Mouse (Mus musculus) liver, embryonic 14.5 days (tissue): Measurements from ENCODE around the gene Prpf38b. TPM values are rescaled to one million over a fixed set of nuclear protein-coding genes. Genes with fewer than 3 reads are reported as not detected.
A peak's percentile ranks its signal among the peaks of the same experiment; 100 is the strongest.
"Not testable (repeated sequence)": the region's sequence is repeated elsewhere in the genome, so short reads cannot be mapped to it uniquely, and the experiment has no call there.

Source experiments
- ATAC-seq: fragments of 200-750 bp; cut with Nextera tagmentation; 2 replicates; pipeline ENCODE4 v1.8.0; 2017; ENCODE audit warnings: moderate number of reproducible peaks, mild to moderate bottlenecking, moderate library complexity; ENCODE audit not compliant: insufficient read depth
- DNase-seq, 3 experiments: peaks; one replicate each; pipeline ENCODE4 v3.0.0-alpha.2; 2012 to 2013; ENCODE audit warnings: low read depth in 3 of 3, low spot score in 3 of 3
- H3K27ac ChIP-seq: fragments of 300-500 bp; sonication (generic); 2 replicates; pipeline ENCODE4 v1.5.1; 2014; ENCODE audit warnings: moderate library complexity, mild to moderate bottlenecking, control low read depth, inconsistent platforms
- H3K27me3 ChIP-seq: fragments of 300-500 bp; sonication (generic); 2 replicates; pipeline ENCODE4 v1.6.1; 2014; ENCODE audit warnings: mild to moderate bottlenecking, low read length, moderate library complexity; ENCODE audit not compliant: control insufficient read depth, insufficient read depth
- H3K36me3 ChIP-seq: fragments of 300-500 bp; sonication (generic); replicated peaks from 2 replicates; pipeline ENCODE4 v1.6.1; 2014; ENCODE audit warnings: low read depth; ENCODE audit not compliant: control insufficient read depth, insufficient read depth
- H3K4me1 ChIP-seq, 2 experiments: fragments of 200-500 bp in 1 of 2; fragments of 300-500 bp in 1 of 2; sonication (generic) in 1 of 2; replicated peaks; 2 replicates each; pipeline ENCODE4 v1.6.1; 2012 to 2014; ENCODE audit warnings: antibody characterized with exemption in 1 of 2, inconsistent platforms in 1 of 2, low read length in 1 of 2; ENCODE audit not compliant: control insufficient read depth in 2 of 2, insufficient read depth in 2 of 2
- H3K4me2 ChIP-seq: fragments of 300-500 bp; sonication (generic); 2 replicates; pipeline ENCODE4 v1.6.1; 2014; ENCODE audit warnings: low read depth, mild to moderate bottlenecking, control low read depth, moderate library complexity
- H3K4me3 ChIP-seq, 2 experiments: fragments of 200-500 bp in 1 of 2; fragments of 300-500 bp in 1 of 2; sonication (generic) in 1 of 2; 2 replicates each; pipeline ENCODE4 v1.5.1; 2012 to 2014; ENCODE audit warnings: low read depth in 2 of 2, low read length in 2 of 2, mild to moderate bottlenecking in 2 of 2, control low read depth in 1 of 2, inconsistent platforms in 1 of 2, moderate library complexity in 1 of 2; ENCODE audit not compliant: insufficient read depth in 1 of 2
- H3K9ac ChIP-seq: fragments of 300-500 bp; sonication (generic); replicated peaks from 2 replicates; pipeline ENCODE4 v1.6.1; 2014; ENCODE audit warnings: mild to moderate bottlenecking, control low read depth, moderate library complexity
- H3K9me3 ChIP-seq: fragments of 300-500 bp; sonication (generic); 2 replicates; pipeline ENCODE4 v1.6.1; 2016; ENCODE audit warnings: low read length, mixed read lengths; ENCODE audit not compliant: control insufficient read depth
- CTCF ChIP-seq: IDR thresholded peaks from 2 replicates; pipeline ENCODE4 v1.5.1; 2016; ENCODE audit warnings: antibody characterized with exemption, low read depth, control low read depth
- EP300 ChIP-seq: IDR thresholded peaks from 2 replicates; pipeline ENCODE4 v1.6.1; 2016; ENCODE audit warnings: antibody characterized with exemption, low read depth
- WGBS: fragments of 180-500 bp; shearing (Covaris S2); extraction: QIAGEN DNeasy Blood & Tissue Kit; methylation state at CpG from one replicate; pipeline ENCODE4 v1.1.7; 2014; ENCODE audit not compliant: insufficient replicate concordance; 5-methylcytosine and 5-hydroxymethylcytosine counted together
- polyA plus RNA-seq, 2 experiments: library from polyadenylated mRNA; depleted of rRNA in 1 of 2; stranded (reverse) in 1 of 2; unstranded in 1 of 2; fragments of >200 nt; fragmentation: Nextera tagmentation in 1 of 2; extraction: Ambion mirVana in 1 of 2; gene quantifications; 2 replicates each; pipeline versions ENCODE4 v1.2.1 to v1.2.3; 2012 to 2014

Prpf38b gene
- polyA plus RNA-seq, 2 experiments, result 20.2 to 47.5 TPM

DNA sequence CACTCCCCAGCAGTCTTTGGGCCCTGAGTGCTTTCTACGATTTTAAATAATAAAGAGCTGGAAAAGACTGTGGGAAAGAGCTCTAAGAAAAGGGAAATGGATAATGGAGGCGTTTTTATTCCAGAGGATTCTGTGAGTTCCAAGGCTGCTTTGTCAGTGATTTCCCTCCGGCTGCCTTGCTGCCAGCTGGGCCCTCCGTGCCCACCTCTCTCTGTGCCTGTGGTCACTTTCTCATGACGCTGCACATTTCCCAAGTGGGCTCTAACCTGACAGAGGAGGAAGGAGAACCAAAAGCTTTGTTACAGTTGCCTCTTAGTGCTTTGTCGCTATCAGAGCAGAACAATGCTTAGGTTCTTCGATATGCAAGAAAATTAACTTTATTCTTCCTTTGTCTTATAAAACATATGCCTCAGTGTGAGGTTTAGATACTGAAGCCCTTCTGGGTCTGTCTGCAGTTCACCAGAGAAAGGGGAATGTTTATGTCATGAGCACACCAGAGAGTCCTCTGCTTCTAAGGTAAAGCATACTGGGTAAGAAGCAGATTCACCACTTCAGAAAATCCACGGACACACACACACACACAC is 26.7 kb downstream of the Prpf38b start:
- Histone ChIP-seq H3K27ac (no peak overlapping the region), H3K4me1 (peaks cover 0 to 20% of the 10 kb centered on the region in 2 experiments; a peak in 2 of 4 replicates), H3K4me2 (no peak overlapping the region), H3K4me3 (no peak overlapping the region), H3K9me3 (no peaks in the 10 kb centered on the region), H3K9ac (no peak overlapping the region), H3K27me3 (no peaks in the 10 kb centered on the region), H3K36me3 (no peaks in the 10 kb centered on the region)
- DNase-seq (no peak), ATAC-seq (no peak)
- WGBS, result 21% methylated on average over 8 of the region's 8 CpGs
- no peak for TF ChIP-seq EP300
- TF ChIP-seq CTCF, result no peak

DNA sequence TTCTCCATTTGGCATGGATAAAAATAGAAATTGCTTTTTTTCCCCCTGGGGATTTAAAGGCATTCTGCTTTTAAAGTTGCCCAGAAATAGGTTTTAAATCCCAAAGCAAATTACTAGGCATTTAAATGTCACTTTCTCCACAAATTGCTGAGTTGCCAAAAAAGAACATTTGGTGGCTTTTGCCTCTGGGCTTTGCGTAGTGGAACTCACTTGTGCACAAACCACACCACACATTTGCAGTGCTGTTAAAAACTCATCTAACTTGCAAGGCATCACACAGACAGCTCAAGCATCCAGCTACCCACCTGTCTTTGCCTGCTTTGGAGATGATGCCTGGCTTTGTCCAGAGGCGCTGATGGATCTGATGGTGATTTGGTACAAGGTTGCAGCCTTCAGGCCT is 28.5 kb downstream of the Prpf38b start:
- peaks cover 0 to 23% of the 10 kb centered on the region in 2 experiments; a peak in 2 of 4 replicates for H3K4me1 ChIP-seq
- no peak overlapping the region for H3K4me3 ChIP-seq
- WGBS, result 84% methylated on average over 2 of the region's 2 CpGs
- H3K9ac ChIP-seq, result no peak overlapping the region
- H3K27ac ChIP-seq, result no peak overlapping the region
- no peaks in the 10 kb centered on the region for H3K9me3 ChIP-seq
- DNase-seq (no peak), ATAC-seq (no peak)
- H3K27me3 ChIP-seq, result no peaks in the 10 kb centered on the region
- no peaks in the 10 kb centered on the region for H3K36me3 ChIP-seq
- H3K4me2 ChIP-seq, result no peak overlapping the region
- TF ChIP-seq CTCF (no peak), EP300 (no peak)

DNA sequence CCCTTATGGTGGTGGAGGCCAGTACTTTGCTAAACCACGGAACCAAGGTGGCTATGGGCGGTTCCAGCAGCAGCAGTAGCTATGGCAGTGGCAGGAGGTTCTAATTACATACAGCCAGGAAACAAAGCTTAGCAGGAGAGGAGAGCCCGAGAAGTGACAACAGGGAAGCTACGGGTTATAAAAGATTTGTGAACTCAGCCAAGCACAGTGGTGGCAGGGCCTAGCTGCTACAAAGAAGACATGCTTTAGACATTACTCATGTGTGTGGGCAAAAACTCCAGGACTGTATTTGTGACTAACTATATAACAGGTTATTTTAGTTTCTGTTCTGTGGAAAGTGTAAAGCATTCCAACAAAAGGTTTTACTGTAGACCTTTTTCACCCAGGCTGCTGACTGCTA is 29.7 kb downstream of the Prpf38b start:
- H3K36me3 ChIP-seq, H3K9me3 ChIP-seq, H3K4me3 ChIP-seq, H3K9ac ChIP-seq, H3K27ac ChIP-seq, H3K4me2 ChIP-seq, DNase-seq, ATAC-seq, H3K27me3 ChIP-seq: not testable (repeated sequence)
- WGBS, result 38% methylated on average over 4 of the region's 4 CpGs
- peaks cover 0 to 20% of the 10 kb centered on the region in 2 experiments; a peak in 2 of 4 replicates for H3K4me1 ChIP-seq

DNA sequence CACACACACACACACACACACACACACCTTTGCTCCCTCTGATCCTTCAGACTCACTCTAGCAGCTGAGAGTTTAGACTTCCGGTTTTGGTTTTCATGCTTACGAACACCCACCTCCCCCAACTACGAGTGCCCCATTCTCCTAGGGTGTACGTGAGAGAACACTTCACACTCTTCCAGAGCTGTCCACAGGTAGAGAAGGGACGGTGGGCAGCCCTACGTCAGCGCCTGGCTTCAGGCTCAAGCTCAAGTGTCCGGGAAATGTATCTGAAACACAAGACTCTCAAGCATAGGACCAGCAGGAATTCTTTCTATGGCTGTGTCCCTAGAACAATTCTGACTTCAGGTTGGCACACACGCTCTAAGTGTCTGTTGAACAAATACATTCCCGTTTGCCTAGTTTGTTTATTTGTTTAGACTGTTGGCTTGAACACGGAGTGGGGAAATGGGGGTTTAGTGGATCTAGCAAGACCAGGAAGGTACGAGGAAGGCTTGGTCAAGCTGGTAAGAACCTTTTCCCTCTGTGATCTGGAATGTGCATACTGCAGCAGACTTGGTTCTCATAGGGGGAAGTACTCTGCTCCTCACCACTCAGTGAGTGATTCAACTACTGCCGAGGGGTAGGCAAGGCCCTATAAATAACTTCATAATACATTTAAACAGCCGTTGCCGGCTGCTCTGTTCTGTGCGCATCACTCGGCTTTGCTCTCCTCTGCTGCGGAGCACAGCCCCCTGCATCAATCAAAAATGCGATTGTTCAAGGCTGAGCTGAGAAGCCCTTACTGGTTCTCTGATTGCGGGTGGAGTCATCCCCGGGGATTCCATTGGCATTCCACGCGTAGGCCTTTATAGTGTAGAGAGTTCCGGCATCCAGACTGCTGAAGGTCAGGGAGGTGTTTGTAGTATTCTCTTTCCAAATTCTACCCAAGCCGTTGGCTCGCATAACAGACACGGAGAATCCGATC is 30.7 kb downstream of the Prpf38b start:
- no peak overlapping the region for H3K27ac ChIP-seq
- 54% methylated on average over 28 of the region's 28 CpGs for WGBS

DNA sequence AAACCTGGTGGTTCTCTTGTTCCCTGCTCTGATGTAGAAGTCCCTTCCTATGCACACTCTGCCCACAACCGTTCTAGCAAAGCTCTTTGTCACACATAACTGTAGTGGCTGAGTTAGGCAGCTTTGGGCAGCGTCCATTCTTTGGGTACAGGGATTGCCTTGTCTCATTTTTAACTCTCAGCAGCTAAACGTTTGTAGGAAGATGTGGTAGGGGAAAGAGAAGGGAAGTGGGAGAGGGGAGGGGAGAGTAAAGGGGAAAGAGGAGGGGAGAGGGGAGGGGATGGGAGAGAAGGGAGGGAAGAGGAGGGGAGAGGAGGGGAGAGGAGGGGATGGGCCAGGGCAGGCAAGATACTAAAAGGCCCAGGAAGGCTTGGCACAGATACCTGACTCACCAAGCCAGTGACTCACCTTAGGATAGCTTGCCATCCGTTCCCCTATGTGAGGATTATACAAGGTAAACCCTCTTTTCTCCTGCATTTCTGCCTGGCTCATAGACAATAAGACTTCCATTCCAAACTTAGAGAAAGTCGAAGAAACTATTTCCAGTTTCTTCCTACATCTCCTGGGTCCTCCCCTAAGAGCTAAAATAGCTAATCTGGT is 31.6 kb downstream of the Prpf38b start:
- no peaks in the 10 kb centered on the region for H3K36me3 ChIP-seq
- H3K4me1 ChIP-seq, result peaks cover 0 to 8% of the 10 kb centered on the region in 2 experiments; a peak in 1 of 4 replicates
- H3K27ac ChIP-seq, result no peak overlapping the region
- no peak for TF ChIP-seq EP300
- TF ChIP-seq CTCF, result no peak
- no peak overlapping the region for H3K4me3 ChIP-seq
- no peak overlapping the region for H3K4me2 ChIP-seq
- no peak overlapping the region for H3K9ac ChIP-seq
- DNase-seq (no peak), ATAC-seq (no peak)
- H3K27me3 ChIP-seq, result no peaks in the 10 kb centered on the region
- 33% methylated on average over 5 of the region's 5 CpGs for WGBS
- H3K9me3 ChIP-seq, result no peaks in the 10 kb centered on the region

More for the DNA sequence above, 30.7 kb downstream of the Prpf38b start:
- TF ChIP-seq CTCF, result no peak
- Histone ChIP-seq H3K4me3 (no peak overlapping the region), H3K36me3 (no peaks in the 10 kb centered on the region), H3K27me3 (no peaks in the 10 kb centered on the region), H3K9ac (no peak overlapping the region), H3K4me1 (peaks cover 0 to 15% of the 10 kb centered on the region in 2 experiments; a peak in 2 of 4 replicates), H3K9me3 (no peaks in the 10 kb centered on the region), H3K4me2 (peak overlapping the region; percentile 15; the same call in 1 of the 2 replicates)
- no peak for DNase-seq
- ATAC-seq, result no peak
